Mouse (Mus musculus): ENCODE measurements around the gene Ctc1. TPM values are rescaled to one million over a fixed set of nuclear protein-coding genes. Genes with fewer than 3 reads are reported as not detected.

Ctc1 gene
- polyA plus RNA-seq, 1 experiment: 35.0 TPM

DNA sequence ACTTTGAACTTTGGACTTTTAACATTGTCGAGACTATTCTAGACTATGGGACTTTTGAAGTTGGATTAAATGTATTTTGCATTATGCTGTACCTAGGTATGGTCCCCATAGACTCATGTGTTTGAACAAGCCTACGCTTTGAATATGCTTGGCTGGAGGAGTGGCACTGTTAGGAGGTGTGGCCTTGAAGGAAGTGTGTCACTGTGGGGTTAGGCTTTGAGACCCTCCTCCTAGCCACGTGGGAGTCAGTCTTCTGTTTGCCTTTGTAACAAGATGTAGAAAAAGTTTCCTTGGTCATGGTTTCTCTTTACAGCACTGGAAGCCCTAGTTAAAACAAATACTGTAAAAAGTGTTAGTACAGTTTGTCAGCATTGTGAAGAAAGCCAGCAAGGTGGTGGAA, 38.1 kb downstream of the Ctc1 start:
- H3K79me2 ChIP-seq (ENCODE audit: control insufficient read depth, insufficient read depth): peaks cover 29% of the 10 kb centered on the region

GRCm38 (mm10) chr11:69058265-69058664, 42.6 kb downstream of the Ctc1 start:
- Histone ChIP-seq H3K36me3 (ENCODE audit: control insufficient read depth, insufficient read depth) (peaks cover 11% of the 10 kb centered on the region), H3K4me3 (ENCODE audit: insufficient read depth, poor library complexity, severe bottlenecking) (peak overlapping the region; percentile 93), H3K79me2 (ENCODE audit: control insufficient read depth, insufficient read depth) (peaks cover 9% of the 10 kb centered on the region), H3ac (ENCODE audit: control insufficient read depth, insufficient read length, low read depth) (peak overlapping the region; percentile 23), H3K79me3 (ENCODE audit: low read depth) (no peaks in the 10 kb centered on the region), H3K27me3 (ENCODE audit: control insufficient read depth, insufficient read depth, insufficient read length) (no peaks in the 10 kb centered on the region)
- no peak for TF ChIP-seq CTCF (IDR thresholded peaks at IDR 0.05; ENCODE audit: control insufficient read depth, insufficient read depth, insufficient read length)
- no peak for TF ChIP-seq MYOG (IDR thresholded peaks at IDR 0.05; ENCODE audit: control insufficient read depth, extremely low read depth, insufficient read length)
- peak; percentile 5 for TF ChIP-seq MYOD1 (IDR thresholded peaks at IDR 0.05; ENCODE audit: control insufficient read depth, insufficient read length, low read depth)
- TF ChIP-seq USF1 (IDR thresholded peaks at IDR 0.05; ENCODE audit: low read depth): no peak
- TF ChIP-seq MAX (IDR thresholded peaks at IDR 0.05): no peak

More for the DNA sequence above, 38.1 kb downstream of the Ctc1 start:
- no peak overlapping the region for H3K4me3 ChIP-seq (ENCODE audit: insufficient read depth, poor library complexity, severe bottlenecking)
- no peaks in the 10 kb centered on the region for H3K27me3 ChIP-seq (ENCODE audit: control insufficient read depth, insufficient read depth, insufficient read length)
- TF ChIP-seq MAX (IDR thresholded peaks at IDR 0.05): no peak
- no peak for TF ChIP-seq FOSL1 (IDR thresholded peaks at IDR 0.05; ENCODE audit: insufficient read depth, low read length, poor library complexity, severe bottlenecking)
- no peak for TF ChIP-seq USF1 (IDR thresholded peaks at IDR 0.05; ENCODE audit: low read depth)
- TF ChIP-seq MYOD1 (IDR thresholded peaks at IDR 0.05; ENCODE audit: control insufficient read depth, insufficient read length, low read depth): no peak
- peaks cover 49% of the 10 kb centered on the region for H3K36me3 ChIP-seq (ENCODE audit: control insufficient read depth, insufficient read depth)
- peaks cover 17% of the 10 kb centered on the region for H3K79me3 ChIP-seq (ENCODE audit: low read depth)
- no peak overlapping the region for H3ac ChIP-seq (ENCODE audit: control insufficient read depth, insufficient read length, low read depth)

DNA sequence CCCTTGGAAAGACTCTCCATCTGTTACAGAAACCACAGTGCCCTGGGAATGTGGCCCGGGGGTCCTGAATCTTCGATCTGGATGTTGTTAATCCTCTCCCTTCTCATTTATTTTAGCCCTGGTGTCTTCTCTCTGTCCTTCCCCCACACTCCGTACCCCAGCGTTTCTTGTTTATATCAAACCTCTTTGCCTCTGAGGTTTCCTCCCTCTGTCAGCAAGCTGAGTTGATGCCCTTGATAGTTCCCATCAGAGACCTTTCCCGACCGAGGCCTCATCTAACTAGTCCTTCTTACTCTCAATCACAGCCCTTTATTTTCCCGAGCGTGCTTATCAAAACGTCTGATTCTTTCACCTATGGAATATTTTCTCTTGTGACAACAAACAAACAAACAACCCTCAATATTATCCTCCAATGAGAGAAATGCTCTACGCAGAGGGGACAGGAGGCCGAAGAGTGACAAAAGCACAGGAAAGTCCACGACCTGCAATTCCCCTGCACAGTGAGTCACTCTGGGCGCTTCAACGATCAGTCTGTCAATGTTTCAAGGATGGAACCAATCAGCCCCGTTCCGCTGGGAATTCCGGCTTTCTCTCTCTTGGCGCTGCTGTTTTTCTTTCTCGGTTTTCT, 43.1 kb downstream of the Ctc1 start:
- H3K79me2 ChIP-seq (ENCODE audit: control insufficient read depth, insufficient read depth): peaks cover 9% of the 10 kb centered on the region
- H3ac ChIP-seq (ENCODE audit: control insufficient read depth, insufficient read length, low read depth): peak overlapping the region; percentile 64
- H3K36me3 ChIP-seq (ENCODE audit: control insufficient read depth, insufficient read depth): peaks cover 6% of the 10 kb centered on the region
- peak overlapping the region; percentile 93 for H3K4me3 ChIP-seq (ENCODE audit: insufficient read depth, poor library complexity, severe bottlenecking)
- H3K27me3 ChIP-seq (ENCODE audit: control insufficient read depth, insufficient read depth, insufficient read length): no peaks in the 10 kb centered on the region
- TF ChIP-seq MAX (IDR thresholded peaks at IDR 0.05) (no peak), USF1 (IDR thresholded peaks at IDR 0.05; ENCODE audit: low read depth) (no peak), FOSL1 (IDR thresholded peaks at IDR 0.05; ENCODE audit: insufficient read depth, low read length, poor library complexity, severe bottlenecking) (no peak), CTCF (IDR thresholded peaks at IDR 0.05; ENCODE audit: control insufficient read depth, insufficient read depth, insufficient read length) (no peak), MYOD1 (IDR thresholded peaks at IDR 0.05; ENCODE audit: control insufficient read depth, insufficient read length, low read depth) (no peak), MYOG (IDR thresholded peaks at IDR 0.05; ENCODE audit: control insufficient read depth, extremely low read depth, insufficient read length) (no peak), CEBPB (IDR thresholded peaks at IDR 0.05; ENCODE audit: low read depth) (no peak)
- no peaks in the 10 kb centered on the region for H3K79me3 ChIP-seq (ENCODE audit: low read depth)

- no peaks in the 10 kb centered on the region for H3K36me3 ChIP-seq (ENCODE audit: control insufficient read depth, insufficient read depth)
- H3K27me3 ChIP-seq (ENCODE audit: control insufficient read depth, insufficient read depth, insufficient read length): no peaks in the 10 kb centered on the region
- H3K79me3 ChIP-seq (ENCODE audit: low read depth): no peaks in the 10 kb centered on the region
- H3K4me3 ChIP-seq (ENCODE audit: insufficient read depth, poor library complexity, severe bottlenecking): peak within 1 kb of the TSS; percentile 93
- TF ChIP-seq FOSL1 (IDR thresholded peaks at IDR 0.05; ENCODE audit: insufficient read depth, low read length, poor library complexity, severe bottlenecking): no peak
- TF ChIP-seq MAX (IDR thresholded peaks at IDR 0.05): no peak
- no peak for TF ChIP-seq MYOD1 (IDR thresholded peaks at IDR 0.05; ENCODE audit: control insufficient read depth, insufficient read length, low read depth)
- no peak for TF ChIP-seq CTCF (IDR thresholded peaks at IDR 0.05; ENCODE audit: control insufficient read depth, insufficient read depth, insufficient read length)
- TF ChIP-seq USF1 (IDR thresholded peaks at IDR 0.05; ENCODE audit: low read depth): no peak
- TF ChIP-seq MYOG (IDR thresholded peaks at IDR 0.05; ENCODE audit: control insufficient read depth, extremely low read depth, insufficient read length): no peak
- TF ChIP-seq CEBPB (IDR thresholded peaks at IDR 0.05; ENCODE audit: low read depth): no peak
- H3ac ChIP-seq (ENCODE audit: control insufficient read depth, insufficient read length, low read depth): peak within 1 kb of the TSS; percentile 93
- H3K79me2 ChIP-seq (ENCODE audit: control insufficient read depth, insufficient read depth): peaks cover 9% of the 10 kb centered on the region
These were observed 43.8 kb downstream of the Ctc1 start, which contains the start of gene Borcs6 for GRCm38 (mm10) chr11:69059357-69059974. Gene Borcs6, plus strand, starts transcription at chr11:69059717.

GRCm38 (mm10) chr11:69059975-69060411, 44.3 kb downstream of the Ctc1 start:
- Histone ChIP-seq H3K79me2 (ENCODE audit: control insufficient read depth, insufficient read depth) (peaks cover 9% of the 10 kb centered on the region), H3K79me3 (ENCODE audit: low read depth) (no peaks in the 10 kb centered on the region), H3K4me3 (ENCODE audit: insufficient read depth, poor library complexity, severe bottlenecking) (peak overlapping the region; percentile 93), H3K27me3 (ENCODE audit: control insufficient read depth, insufficient read depth, insufficient read length) (no peaks in the 10 kb centered on the region), H3ac (ENCODE audit: control insufficient read depth, insufficient read length, low read depth) (peak overlapping the region; percentile 93), H3K36me3 (ENCODE audit: control insufficient read depth, insufficient read depth) (no peaks in the 10 kb centered on the region)
- no peak for TF ChIP-seq MAX (IDR thresholded peaks at IDR 0.05)
- TF ChIP-seq MYOG (IDR thresholded peaks at IDR 0.05; ENCODE audit: control insufficient read depth, extremely low read depth, insufficient read length): no peak
- TF ChIP-seq FOSL1 (IDR thresholded peaks at IDR 0.05; ENCODE audit: insufficient read depth, low read length, poor library complexity, severe bottlenecking): no peak
- no peak for TF ChIP-seq CEBPB (IDR thresholded peaks at IDR 0.05; ENCODE audit: low read depth)
